Mouse (Mus musculus) CH12.LX (cell line): ENCODE measurements at regions not wholly inside any gene's neighbourhood (a gene's known extent, or its start where the extent isn't known, plus 50 kb on each side); places are given as distances from the start of the nearest gene placed in this dataset.

Experiments used
- CHD2 ChIP-seq: IDR thresholded peaks from 2 replicates; pipeline ENCODE4 v1.6.1; 2011; ENCODE audit warnings: low read length, improper control_type of control experiment
- CTCF ChIP-seq, 2 experiments: IDR thresholded peaks in 1 of 2; conservative IDR thresholded peaks in 1 of 2; 2 replicates each; pipeline ENCODE4 v1.5.1; 2011 to 2012; ENCODE audit warnings: low read depth in 2 of 2, low read length in 2 of 2, improper control_type of control experiment in 1 of 2, inconsistent platforms in 1 of 2, mild to moderate bottlenecking in 1 of 2, moderate library complexity in 1 of 2
- E2F4 ChIP-seq: IDR thresholded peaks from 2 replicates; pipeline ENCODE4 v1.6.1; 2011; ENCODE audit warnings: low read depth, low read length, improper control_type of control experiment; ENCODE audit not compliant: insufficient replicate concordance
- ELF1 ChIP-seq: IDR thresholded peaks from 2 replicates; pipeline ENCODE4 v1.6.1; 2014; ENCODE audit warnings: low read depth, mild to moderate bottlenecking, inconsistent platforms, low read length, improper control_type of control experiment
- MYC ChIP-seq: IDR thresholded peaks from 2 replicates; pipeline ENCODE4 v1.6.1; 2011; ENCODE audit warnings: low read depth, mild to moderate bottlenecking, improper control_type of control experiment, low read length
- PAX5 ChIP-seq: IDR thresholded peaks from 2 replicates; pipeline ENCODE4 v1.6.1; 2012; ENCODE audit warnings: low read length, inconsistent platforms, mixed read lengths
- POLR2A ChIP-seq: IDR thresholded peaks from 2 replicates; pipeline ENCODE4 v1.6.1; 2011; ENCODE audit warnings: low read depth, mild to moderate bottlenecking, improper control_type of control experiment, low read length
- RCOR1 ChIP-seq: conservative IDR thresholded peaks from 2 replicates; pipeline ENCODE4 v1.6.1; 2012; ENCODE audit warnings: low read depth, mild to moderate bottlenecking, inconsistent platforms, low read length, improper control_type of control experiment
- ZMIZ1 ChIP-seq: IDR thresholded peaks from 2 replicates; pipeline ENCODE4 v1.6.1; 2012; ENCODE audit warnings: low read depth, mild to moderate bottlenecking, inconsistent platforms, low read length, improper control_type of control experiment

DNA sequence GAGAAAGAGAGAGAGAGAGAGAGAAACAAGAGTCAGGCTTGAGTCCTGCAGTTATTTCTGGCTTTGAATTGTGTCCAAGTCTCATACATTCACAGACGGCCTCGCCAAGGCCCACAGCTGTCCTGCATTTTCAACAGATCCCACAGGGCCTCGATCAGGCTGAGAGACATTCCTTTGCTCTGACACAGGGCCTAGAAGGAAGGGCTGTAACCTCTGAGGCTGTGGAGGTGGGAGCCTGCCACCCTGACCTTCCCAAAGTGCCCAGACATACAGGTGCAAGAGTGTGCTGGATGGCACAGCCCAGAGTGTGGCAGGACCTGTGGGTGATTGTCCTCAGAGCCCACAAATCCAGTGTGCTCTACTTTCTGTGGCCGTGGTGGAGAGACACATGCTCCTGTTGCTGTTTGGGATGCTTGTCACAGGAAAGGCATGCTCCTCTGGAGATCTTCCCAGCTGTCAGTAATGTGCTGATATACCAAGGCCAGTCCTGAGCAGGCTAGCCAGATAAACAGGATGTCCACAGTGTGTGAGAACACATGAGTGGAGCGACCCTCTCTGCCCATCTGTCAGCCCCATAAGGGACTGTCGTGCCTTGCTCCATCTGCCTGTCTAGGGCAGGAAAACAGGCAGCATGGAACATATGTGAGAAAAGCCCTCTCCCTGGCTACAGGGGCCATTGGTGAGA is 151.2 kb upstream of the Gm5148 start:
- TF ChIP-seq POLR2A (no peak), RCOR1 (no peak), MYC (no peak), ELF1 (no peak), E2F4 (no peak), ZMIZ1 (no peak), CTCF (conservative IDR thresholded peaks at IDR 0.05 in 1 of 2, IDR thresholded peaks at IDR 0.05 in 1 of 2; ENCODE audit: low read depth in 2 of 2, low read length in 2 of 2) (no peak), PAX5 (no peak), CHD2 (no peak)
